14 mouse cellular contexts compared by ENCODE assay signal in the genomic region with DNA sequence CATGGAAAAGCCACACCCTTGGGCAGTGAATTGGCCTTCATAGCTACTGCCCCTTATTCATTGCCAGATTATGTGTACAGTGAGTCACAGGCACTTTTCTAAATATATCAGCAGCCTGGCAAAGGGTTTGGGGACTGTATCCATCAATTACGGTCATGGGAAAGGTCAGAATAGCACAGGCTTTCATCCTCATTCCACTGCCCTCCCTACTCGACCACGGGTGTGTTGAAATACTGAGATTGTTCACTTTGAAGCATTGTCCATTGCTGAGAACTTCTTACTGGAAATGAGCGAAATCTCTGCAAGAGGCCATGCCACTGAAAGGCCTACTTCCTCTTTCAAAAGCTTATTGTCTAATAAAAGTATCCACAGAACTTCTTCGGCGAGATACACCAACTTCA.
DNase-seq lines count a peak whose midpoint lies in the region; ATAC-seq lines count a peak whose summit lies in the region.
"Had no signal": no experiment of that assay in that cellular context is flagged by ENCODE, and none has a peak within 500 bp of the region (broad histone marks: within the 10 kb centered on the region; RNA-seq: fewer than 3 reads in every experiment).

No protein-coding gene starts in this region.

- H3K27ac ChIP-seq in midbrain, embryonic 11.5 days (ENCODE audit: low read depth, low read length): no peak overlapping the region
- H3K27ac ChIP-seq: forebrain, embryonic 10.5 days; limb, embryonic 10.5 days had no signal

- H3K9me3 ChIP-seq in midbrain, embryonic 11.5 days (ENCODE audit: control insufficient read depth, low read length): no peaks in the 10 kb centered on the region
- H3K9me3 ChIP-seq: forebrain, embryonic 10.5 days; limb, embryonic 10.5 days had no signal

- ATAC-seq in megakaryocyte, adult 5-6 weeks (ENCODE audit: poor library complexity, severe bottlenecking): peak; percentile 76
- no peak for ATAC-seq in midbrain, embryonic 11.5 days (ENCODE audit: low FRiP score)

- 84% methylated on average over 6 of the region's 6 CpGs for WGBS in midbrain, embryonic 11.5 days

- no peak overlapping the region for H3K4me3 ChIP-seq in midbrain, embryonic 11.5 days (ENCODE audit: low read depth, low read length)
- H3K4me3 ChIP-seq: forebrain, embryonic 10.5 days; limb, embryonic 10.5 days had no signal

- H3K4me1 ChIP-seq in midbrain, embryonic 11.5 days (ENCODE audit: control insufficient read depth, insufficient read depth, low read length): no peaks in the 10 kb centered on the region
- H3K4me1 ChIP-seq: forebrain, embryonic 10.5 days had no signal

- no peaks in the 10 kb centered on the region for H3K27me3 ChIP-seq in midbrain, embryonic 11.5 days (ENCODE audit: control insufficient read depth, insufficient read depth, low read length)

- no peak overlapping the region for H3K9ac ChIP-seq in midbrain, embryonic 11.5 days (ENCODE audit: low read length)

- H3K4me2 ChIP-seq in midbrain, embryonic 11.5 days: no peak overlapping the region

- peak; percentile 18 for DNase-seq in gastrocnemius, postnatal 25 days
- DNase-seq in gastrocnemius, postnatal 4 days (ENCODE audit: low spot score in 2 of 2): no peak
- peak; percentile 62 for DNase-seq in A20 (ENCODE audit: low read depth, low spot score)
- DNase-seq in adrenal gland, postnatal 36 days: peak; percentile 64 to 65
- DNase-seq in layer of hippocampus, postnatal 10 days (ENCODE audit: low spot score in 2 of 2): no peak
- no peak for DNase-seq in right cerebral cortex, postnatal 4 days
- DNase-seq in midbrain, embryonic 11.5 days (ENCODE audit: low spot score, missing footprints): no peak
- DNase-seq: cerebellum, adult 11 months; embryo, embryonic 11 days; kidney, adult 8-10 months; retina, postnatal 1 day had no signal

- H3K36me3 ChIP-seq in midbrain, embryonic 11.5 days (ENCODE audit: control insufficient read depth, insufficient read depth, low read length): no peaks in the 10 kb centered on the region
- H3K36me3 ChIP-seq: forebrain, embryonic 10.5 days; limb, embryonic 10.5 days had no signal

Comparison
In these comparisons a context has a peak if more than half of its experiments do, and no peak if none do; other contexts are left out.
1. DNase-seq: peak in gastrocnemius, postnatal 25 days (single experiment), A20 (single experiment) and adrenal gland, postnatal 36 days (2 of 2); none in gastrocnemius, postnatal 4 days (0 of 2), layer of hippocampus, postnatal 10 days (0 of 2), right cerebral cortex, postnatal 4 days (single experiment) and midbrain, embryonic 11.5 days (single experiment).